Mouse (Mus musculus) skeletal muscle tissue, adult 2 months (tissue): Measurements from ENCODE around the gene Tnfrsf25.

ENCODE experiments used
- DNase-seq: peaks from one replicate; pipeline ENCODE4 v3.0.0-alpha.2; 2012; ENCODE audit warnings: low read depth, low spot score

Gene Tnfrsf25

DNA sequence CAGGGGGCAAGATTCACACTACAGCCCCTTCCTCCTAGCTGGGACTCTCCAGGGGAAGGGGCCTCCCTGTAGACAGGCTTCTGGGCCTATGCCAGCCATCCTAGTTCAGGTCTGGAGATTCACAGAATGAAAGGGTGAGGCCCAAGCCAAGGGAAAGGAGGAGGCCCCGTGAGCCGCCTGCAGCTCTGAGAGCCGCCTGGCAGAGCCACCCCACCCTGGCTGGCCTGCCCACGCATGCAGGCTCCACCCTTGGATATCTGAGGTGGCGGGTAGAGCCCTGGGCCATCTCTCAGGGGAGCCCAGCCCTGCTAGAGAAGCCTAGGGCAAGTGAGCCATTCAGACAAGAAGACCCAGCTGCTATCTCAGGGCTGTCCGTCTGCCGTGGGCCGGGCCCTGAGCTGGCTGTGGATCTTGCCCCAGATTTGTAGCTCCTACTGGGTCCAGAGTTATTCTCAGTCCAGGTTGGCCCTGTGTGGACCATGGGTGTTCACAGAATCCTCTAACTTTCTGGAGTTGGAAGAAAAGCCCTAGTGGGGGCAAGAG lies 22.9 kb upstream of the Tnfrsf25 start:
- no peak for DNase-seq

DNA sequence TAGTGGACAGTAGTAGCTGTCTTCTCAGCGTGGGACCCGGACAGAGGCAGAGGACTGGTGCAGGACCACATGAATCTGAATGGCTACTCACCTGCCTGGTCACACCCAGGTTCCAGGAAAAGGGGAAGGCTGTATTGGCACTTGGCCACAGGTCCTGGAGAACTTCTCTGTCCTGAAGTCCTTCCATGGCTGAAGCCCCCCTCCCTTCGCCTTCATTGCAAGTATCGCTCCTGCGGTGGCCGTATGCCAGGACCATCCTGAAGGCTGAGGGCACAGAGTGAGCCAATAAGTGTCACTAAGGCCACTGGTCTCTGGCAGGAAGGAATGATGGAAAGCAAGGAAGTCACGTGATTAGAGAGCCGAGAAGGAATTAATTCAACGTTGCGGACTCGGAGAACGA lies 21.5 kb upstream of the Tnfrsf25 start:
- no peak for DNase-seq

DNA sequence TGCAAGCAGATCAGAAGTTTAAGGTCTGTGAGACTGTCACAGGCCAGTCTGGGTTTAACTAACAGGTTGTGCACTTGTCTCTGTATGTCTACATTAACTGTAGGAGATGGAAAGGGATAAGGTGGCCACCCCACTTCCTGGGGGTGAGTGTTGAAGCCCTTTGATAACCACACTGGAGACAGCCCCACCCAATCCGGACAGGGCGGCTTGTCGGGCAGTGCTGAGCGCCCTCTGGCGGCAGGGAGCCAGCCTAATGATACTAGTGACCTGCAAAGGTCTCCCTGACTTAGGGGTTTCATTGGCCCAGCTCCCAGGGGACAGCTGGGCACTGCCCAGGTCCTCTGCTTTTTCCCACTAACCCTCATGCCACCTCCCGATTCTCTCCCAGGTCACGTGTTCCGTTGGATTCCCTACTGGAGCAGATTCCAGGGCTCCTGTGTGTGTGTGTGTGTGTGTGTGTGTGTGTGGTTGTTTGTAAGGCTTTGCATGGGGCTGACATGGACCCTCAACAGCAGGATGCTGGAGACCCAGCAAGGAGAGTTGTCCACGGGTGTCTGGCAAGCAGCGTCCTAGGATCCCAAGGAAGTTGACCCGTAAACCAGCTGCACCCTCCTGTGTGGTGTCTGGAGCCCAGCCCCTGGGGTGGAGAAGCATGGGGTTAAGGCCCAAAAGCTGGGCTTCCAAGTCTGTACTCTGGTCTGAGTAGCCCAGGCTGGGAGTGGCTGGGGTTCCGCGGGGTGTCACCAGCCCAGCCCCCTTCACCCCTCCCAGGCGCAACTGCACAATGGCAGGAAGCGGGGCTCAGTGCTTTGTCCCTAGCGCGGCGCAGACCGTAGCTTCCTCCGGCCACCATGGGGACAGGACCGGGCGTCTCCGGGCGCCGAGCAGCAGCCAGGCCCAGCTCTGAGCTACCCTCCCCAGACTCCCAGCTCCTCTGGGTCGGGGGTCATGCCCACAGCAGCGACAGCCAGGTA lies 19.5 kb upstream of the Tnfrsf25 start:
- peak; percentile 65 for DNase-seq

DNA sequence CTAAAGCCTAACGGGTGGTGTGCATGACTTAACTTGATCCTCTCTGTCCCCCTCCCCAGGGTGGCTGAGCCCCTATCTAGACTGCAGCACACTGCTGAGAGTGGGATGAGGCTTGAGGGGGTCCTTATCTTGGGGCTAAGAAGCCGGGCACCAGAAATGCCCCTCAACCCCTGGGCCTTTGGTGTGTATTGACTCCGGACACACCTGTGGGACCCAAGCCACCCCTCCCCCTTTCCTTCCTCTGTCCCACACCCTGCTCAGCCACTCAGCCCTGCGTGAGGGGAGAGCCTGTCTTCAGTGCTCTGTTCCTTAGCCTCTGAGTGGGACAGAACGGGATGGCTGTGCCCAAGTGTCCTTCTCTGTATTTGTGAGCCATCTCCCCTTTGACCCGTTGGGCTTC lies 18.8 kb upstream of the Tnfrsf25 start:
- DNase-seq: no peak

DNA sequence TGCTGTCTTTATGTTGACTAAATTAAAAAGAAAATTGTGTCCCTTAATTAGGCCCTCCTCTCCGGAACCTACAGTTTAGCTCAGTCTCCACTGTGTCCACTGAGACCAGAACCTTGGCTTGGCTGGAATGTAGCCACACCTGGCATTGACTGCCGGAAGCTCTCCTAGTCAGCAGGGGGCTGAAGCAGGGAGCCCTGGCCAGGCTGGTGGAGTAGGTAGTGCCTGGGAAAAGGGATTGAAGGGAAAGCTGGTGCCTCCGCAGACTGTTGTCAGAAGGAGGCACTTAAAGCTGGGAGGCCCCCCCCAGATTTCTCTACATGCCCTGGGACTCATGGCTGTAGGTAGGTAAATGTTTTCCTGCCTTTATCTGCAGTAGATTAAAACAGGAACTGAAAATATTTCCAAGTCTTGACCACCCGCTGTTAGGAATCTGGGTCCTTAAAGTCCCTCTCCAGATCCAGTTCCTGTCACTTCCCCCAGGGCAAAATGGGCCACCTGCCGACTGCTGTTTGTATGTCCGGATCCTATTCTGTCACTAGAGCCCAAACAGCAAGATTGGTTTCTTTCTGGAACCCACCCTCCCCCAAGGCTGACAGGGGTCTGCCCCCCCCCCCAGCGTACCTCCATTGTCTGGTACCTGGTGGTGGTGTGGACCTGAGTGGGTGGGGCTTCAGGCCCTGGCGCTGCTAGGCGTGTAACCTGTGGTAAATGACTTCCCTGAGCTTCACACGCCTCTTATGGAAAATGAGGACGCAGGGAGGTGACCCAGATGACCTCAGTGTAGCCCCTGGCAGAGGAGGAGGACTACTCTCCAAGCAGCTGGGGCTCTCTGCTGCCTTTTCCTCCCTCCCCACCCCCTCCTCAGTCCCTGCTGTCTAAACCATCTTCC lies 17.6 kb upstream of the Tnfrsf25 start:
- DNase-seq: no peak

DNA sequence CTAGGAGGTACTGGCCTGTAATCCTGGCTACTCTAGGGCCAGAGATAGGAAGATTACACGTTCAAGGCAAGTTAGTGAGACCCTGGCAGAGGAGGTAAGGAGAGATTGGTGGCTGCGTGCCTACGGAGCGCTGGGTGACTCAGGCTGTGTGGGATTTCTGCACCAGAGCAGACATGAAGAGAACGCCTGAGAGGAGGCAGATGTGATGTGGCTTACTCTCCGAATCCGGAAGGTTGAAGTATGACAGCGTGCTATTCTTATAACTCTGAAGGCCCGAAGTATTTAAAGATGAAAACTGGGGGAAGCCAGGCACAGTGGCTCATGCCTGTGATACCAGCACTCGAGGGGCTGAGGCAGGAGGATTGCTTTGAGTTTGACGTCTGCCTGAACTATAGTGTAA lies 15.2 kb upstream of the Tnfrsf25 start:
- no peak for DNase-seq

GRCm38 (mm10) chr4:152101081-152101653 lies 14.6 kb upstream of the Tnfrsf25 start:
- DNase-seq: no peak

- DNase-seq: no peak
These were observed 13.8 kb upstream of the Tnfrsf25 start for GRCm38 (mm10) chr4:152101921-152102320.

- DNase-seq: no peak
These were observed 12.7 kb upstream of the Tnfrsf25 start for GRCm38 (mm10) chr4:152103025-152103424.

- DNase-seq: no peak
These were observed 9.0 kb upstream of the Tnfrsf25 start for GRCm38 (mm10) chr4:152106746-152107145.

DNA sequence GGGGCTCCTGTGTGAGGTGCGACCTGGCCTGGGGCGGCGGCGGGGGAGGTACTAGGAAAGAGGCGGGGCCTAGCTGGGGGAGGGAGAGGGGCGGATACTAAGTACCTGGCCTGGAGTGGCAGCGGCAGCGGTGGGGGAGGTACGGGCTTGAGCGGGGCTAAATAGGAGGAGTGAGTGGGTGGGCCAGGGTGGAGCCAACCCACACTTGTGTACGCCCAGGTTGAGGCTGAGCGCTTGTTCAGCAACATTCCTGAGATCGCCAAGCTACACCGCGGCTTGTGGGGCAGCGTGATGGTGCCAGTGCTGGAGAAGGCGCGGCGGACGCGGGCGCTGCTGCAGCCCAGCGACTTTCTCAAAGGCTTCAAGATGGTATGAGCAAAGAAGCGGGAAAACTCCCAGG lies 8.2 kb upstream of the Tnfrsf25 start:
- no peak for DNase-seq

GRCm38 (mm10) chr4:152107971-152108509 lies 7.7 kb upstream of the Tnfrsf25 start:
- DNase-seq: peak; percentile 44

DNA sequence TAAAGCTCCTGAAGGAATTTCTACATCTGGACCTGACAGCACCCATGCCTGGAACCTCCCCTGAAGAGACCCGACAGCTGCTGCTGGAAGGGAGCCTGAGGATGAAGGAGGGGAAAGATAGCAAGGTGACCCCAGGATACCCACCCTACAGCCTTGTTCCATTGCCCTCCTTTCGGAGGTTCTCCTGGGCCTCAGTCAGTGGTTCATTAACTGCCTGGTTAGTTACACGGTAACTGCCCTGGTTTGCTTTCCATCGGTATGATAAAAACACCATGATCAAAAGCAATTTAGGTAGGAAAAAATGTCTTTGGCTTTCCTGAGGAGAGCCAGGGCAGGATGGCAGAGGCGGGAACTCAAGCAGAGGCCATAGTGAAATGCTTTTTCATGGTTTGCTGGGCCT lies 7.1 kb upstream of the Tnfrsf25 start:
- no peak for DNase-seq

- DNase-seq: no peak
These were observed 6.2 kb upstream of the Tnfrsf25 start for GRCm38 (mm10) chr4:152109509-152109908.

DNA sequence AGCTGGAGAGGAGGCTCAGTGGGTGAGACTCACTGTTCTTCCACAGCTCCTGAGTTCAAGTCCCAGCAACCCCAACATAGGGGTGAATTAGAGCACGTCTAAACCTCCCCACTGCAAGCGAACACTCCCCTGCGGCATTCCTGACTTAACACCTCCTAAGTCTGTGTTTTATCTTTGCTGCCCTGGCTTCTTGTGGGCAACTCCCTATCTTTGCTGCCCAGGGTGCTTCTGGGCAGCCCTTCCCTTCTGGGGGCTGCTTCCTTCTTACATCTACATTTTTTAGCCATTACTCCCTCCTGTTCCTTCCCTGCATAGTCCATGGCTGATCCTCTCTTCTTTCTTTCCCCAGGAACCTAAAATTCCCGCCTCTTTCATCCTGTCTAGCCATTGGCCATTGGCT lies 5.0 kb upstream of the Tnfrsf25 start:
- DNase-seq: no peak

GRCm38 (mm10) chr4:152112329-152112728 lies 3.4 kb upstream of the Tnfrsf25 start:
- no peak for DNase-seq

DNA sequence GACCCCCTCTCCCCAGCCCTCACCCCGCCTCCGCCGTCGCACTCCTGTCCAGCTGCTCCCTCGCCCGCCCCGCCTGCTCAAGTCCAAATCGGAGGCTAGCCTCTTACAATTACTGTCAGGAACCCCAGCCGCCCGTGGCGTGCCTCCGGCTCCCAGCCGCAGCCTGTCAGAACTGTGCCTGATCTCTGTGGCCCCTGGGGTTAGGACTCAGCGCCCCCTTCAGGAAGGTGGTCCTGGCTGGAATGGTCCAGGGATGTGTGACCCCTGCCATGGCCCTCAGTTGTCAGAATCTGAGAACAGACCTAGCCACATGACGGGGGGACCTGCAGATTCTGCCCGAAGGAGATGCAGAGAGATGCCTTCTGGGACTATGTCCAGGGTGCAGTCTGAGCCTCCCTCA lies 1.7 kb upstream of the Tnfrsf25 start:
- no peak for DNase-seq

- DNase-seq: no peak
These were observed 1.8 kb downstream of the Tnfrsf25 start for GRCm38 (mm10) chr4:152117538-152117937.

DNA sequence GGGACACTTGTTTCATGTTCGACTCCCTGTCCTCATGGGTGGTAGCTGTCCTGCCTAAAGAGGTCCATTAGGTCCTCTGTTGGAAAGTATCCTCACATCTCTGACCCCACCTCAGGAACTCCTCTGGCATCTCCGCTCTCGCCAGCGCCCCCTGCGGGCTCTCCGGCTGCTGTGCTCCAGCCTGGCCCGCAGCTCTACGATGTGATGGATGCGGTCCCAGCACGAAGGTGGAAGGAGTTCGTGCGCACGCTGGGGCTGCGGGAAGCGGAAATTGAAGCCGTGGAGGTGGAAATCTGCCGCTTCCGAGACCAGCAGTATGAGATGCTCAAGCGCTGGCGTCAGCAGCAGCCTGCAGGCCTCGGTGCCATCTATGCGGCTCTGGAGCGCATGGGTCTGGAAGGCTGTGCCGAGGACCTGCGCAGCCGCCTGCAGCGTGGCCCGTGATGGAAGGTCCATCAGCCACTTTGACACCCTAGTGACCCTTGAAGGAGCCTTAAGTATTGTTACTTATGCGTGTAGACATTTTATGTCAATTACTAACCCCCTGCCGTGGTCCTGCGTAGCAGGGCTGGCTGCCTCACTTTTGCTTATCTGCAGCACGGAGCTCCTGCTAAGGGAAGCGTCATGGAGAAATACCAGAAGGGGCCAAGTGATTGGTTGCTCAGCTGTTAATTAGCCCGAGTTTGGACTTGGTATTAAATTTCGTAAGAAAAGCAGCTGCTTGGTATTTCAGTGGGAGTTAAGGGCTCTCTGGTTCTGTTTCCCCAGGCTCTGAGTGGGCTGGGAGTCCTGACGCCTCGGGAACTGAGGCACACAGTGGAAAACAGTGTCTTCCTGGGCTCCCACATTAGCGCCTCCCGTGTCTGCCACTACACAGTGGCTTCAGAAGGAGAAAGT lies 3.9 kb downstream of the Tnfrsf25 start:
- DNase-seq: no peak
